Mouse (Mus musculus): ENCODE results near the gene Rnh1. TPM values are rescaled to one million over a fixed set of nuclear protein-coding genes. Genes with fewer than 3 reads are reported as not detected.

Gene Rnh1
- 68.4 and 72.4 TPM in 2 replicates for polyA plus RNA-seq (2016; fragmentation: Nextera tagmentation; extraction: Ambion mirVana)

DNA sequence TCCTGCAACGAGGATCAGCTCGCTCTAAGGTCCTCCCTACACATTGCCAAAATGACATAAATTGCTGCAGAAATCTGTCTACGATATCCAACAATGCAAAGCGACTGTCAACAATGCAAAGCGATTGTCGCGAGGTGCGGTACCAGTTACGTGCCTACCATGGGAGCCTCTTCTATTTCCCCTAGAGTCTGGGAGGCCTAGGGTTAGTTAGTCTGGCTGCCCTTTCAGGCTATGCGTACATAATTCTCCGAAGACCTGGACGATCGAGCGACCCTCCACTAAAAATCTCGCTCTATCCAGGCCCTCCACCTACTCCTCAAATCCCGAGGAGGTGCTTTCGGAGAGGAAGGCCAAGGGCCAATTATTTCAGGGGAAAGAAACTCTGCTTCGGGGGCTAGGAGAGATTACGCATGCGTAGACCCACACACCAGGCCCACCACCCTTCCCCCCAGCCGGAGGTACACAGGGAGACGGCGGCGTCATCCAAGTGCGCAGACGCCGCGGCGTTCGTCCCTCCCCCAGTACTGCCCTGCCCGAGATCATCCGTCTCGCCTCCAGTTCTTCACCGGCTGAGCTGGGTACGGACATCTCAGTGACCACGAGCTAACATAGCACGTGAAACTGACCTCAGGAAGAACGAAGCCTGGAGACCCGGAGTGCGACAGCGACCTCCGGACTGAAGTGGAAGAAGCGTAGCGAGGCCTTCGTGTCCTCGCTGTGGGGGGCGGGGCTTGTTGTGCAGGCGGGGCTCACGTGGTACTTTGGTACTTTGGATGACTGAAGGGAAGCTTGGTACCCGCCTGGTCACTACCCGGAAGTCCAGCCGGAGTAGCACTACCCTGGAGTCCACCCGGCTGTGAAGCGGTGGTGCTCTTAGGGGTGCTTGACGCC lies at the start of gene Rnh1:
Gene Rnh1 (minus strand): TSS at position 742 of the 891 bp plus-strand sequence.
- peak within 1 kb of the TSS; percentile 66 for H3K4me3 ChIP-seq
- WGBS: 4% methylated on average over 55 of the region's 55 CpGs
- peaks cover 35% of the 10 kb centered on the region for H3K4me1 ChIP-seq (replicated peaks)
- peaks cover 5% of the 10 kb centered on the region; the same call in 1 of the 2 replicates for H3K27me3 ChIP-seq (ENCODE audit: insufficient read depth, poor library complexity, severe bottlenecking)
- no peaks in the 10 kb centered on the region for H3K9me3 ChIP-seq
- DNase-seq (ENCODE audit: low spot score): peak; percentile 95
- no peaks in the 10 kb centered on the region for H3K36me3 ChIP-seq
- H3K27ac ChIP-seq: peak within 1 kb of the TSS; percentile 96

DNA sequence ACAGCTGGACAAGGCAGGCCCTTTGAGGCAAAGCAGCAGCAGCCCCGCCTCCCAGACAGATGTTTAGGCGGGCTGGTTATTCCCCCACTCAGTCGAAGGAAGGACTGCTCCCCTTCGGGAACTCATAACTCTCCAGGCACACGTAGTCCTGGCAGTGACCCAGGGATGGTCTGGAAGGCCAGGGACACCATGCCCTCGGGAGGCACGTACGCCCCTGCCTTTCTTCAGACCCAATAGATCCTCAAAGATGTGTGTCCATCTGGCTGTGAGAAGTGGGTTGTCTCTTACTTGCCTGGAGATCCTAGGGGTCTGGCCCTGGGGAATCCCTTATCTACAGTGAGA lies 49.4 kb upstream of the Rnh1 start:
- no peak for DNase-seq (ENCODE audit: low spot score)
- 17% methylated on average over 8 of the region's 8 CpGs for WGBS
- H3K27me3 ChIP-seq (ENCODE audit: insufficient read depth, poor library complexity, severe bottlenecking): no peaks in the 10 kb centered on the region
- no peaks in the 10 kb centered on the region for H3K9me3 ChIP-seq
- H3K4me3 ChIP-seq: peak overlapping the region; percentile 65
- peaks cover 32% of the 10 kb centered on the region for H3K36me3 ChIP-seq
- peaks cover 51% of the 10 kb centered on the region for H3K4me1 ChIP-seq (replicated peaks)
- H3K27ac ChIP-seq: peak overlapping the region; percentile 93

DNA sequence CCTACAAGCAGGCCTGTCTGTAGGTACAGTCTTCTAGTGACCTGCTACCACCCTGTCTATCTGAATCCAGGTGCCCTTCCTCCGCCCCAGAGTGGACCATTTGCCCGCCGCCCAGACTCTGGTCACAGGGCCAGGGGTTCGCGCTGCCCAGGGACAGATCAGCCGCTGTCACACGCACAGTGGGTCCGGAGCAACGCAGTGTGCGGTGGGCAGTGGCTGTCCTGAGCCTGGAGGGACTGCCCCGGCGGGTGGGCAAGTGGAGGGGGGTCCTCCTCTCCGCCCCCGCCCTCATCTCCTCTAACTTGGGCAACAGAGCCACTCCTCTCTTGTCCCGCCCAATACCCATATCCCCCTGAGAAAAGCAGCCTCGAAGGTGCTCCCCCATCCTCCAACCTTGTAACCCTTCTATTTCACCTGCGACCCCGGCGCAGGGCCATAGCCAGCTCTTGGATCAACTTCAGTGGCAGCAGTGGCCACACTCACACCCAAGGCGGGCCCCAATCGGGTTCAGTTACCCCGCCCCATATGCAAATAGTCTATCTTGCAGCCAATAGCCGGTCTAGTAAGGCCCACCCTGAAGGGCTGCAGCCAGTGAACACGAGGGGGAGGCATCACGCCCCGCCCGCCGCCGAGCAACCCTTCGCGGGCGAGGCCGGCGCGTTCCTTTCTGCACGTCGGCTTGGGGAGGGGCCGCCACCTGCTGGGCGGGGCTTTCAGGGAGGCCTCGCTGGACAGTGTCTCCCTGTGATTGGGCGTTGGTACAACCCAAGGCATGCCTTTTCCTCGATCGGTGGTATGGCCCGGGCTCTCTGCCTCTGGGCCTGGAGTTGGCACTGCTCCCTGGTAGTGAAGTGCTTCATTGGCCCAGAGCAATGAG lies 48.8 kb upstream of the Rnh1 start:
- peak overlapping the region; percentile 65 for H3K4me3 ChIP-seq
- DNase-seq (ENCODE audit: low spot score): peak; percentile 99
- no peaks in the 10 kb centered on the region for H3K9me3 ChIP-seq
- WGBS: 2% methylated on average over 44 of the region's 44 CpGs
- H3K27ac ChIP-seq: peak overlapping the region; percentile 93
- H3K4me1 ChIP-seq (replicated peaks): peaks cover 57% of the 10 kb centered on the region
- H3K27me3 ChIP-seq (ENCODE audit: insufficient read depth, poor library complexity, severe bottlenecking): no peaks in the 10 kb centered on the region
- H3K36me3 ChIP-seq: peaks cover 35% of the 10 kb centered on the region

DNA sequence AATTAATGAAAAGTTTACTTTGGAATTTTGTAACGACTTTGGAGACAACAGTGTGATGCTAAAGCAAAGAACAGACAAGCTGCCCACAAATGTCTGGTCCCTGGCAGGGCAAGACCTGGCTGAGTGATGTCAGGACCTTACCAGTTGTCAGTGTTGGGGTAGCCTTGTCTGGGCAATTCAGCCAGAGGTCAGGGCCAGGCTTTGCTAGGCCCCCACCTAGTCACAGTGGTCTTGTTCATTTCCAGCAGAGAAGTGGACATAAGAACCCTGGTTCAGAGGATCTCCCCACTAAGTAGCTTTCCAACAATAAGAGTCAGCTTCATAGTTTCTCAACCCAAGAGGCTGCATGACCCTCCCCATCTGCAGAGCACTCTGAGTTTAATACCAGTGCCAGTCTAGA lies 47.7 kb upstream of the Rnh1 start:
- peak overlapping the region; percentile 65 for H3K4me3 ChIP-seq
- WGBS: 79% methylated on average over 1 of the region's 1 CpGs
- DNase-seq (ENCODE audit: low spot score): no peak
- H3K27me3 ChIP-seq (ENCODE audit: insufficient read depth, poor library complexity, severe bottlenecking): no peaks in the 10 kb centered on the region
- H3K9me3 ChIP-seq: no peaks in the 10 kb centered on the region
- peak overlapping the region; percentile 93; the same call in 1 of the 2 replicates for H3K27ac ChIP-seq
- H3K36me3 ChIP-seq: peaks cover 35% of the 10 kb centered on the region
- H3K4me1 ChIP-seq (replicated peaks): peaks cover 65% of the 10 kb centered on the region

DNA sequence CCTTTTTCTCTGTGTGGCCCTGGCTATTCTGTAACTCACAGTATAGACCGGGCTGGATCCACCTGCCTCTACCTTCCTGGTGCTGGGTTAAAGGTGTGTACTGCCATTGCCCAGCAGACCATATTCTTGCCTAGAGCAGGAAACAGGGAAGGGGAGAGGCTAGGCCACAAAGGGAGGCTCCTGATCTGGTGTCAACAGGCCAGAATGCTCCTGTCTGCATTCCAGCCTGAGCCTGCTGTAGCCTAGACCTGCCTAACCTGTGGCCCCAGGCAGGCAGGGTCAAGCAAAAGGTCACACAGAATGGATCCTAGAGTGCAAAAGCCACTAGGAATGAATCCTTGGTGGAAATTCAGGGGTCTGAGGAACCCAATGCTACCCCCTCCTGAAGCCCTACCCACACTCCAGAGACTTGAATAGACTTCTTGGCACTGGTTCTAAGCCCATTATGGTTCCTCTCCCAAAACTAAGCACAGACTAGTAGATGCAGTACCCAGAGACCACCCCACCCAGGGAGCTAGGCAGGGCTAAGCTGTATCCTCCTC lies 47.0 kb upstream of the Rnh1 start:
- no peak overlapping the region for H3K27ac ChIP-seq
- 95% methylated on average over 1 of the region's 1 CpGs for WGBS
- H3K4me1 ChIP-seq (replicated peaks): peaks cover 73% of the 10 kb centered on the region
- no peak for DNase-seq (ENCODE audit: low spot score)
- no peak overlapping the region for H3K4me3 ChIP-seq
- no peaks in the 10 kb centered on the region for H3K9me3 ChIP-seq
- H3K27me3 ChIP-seq (ENCODE audit: insufficient read depth, poor library complexity, severe bottlenecking): no peaks in the 10 kb centered on the region
- peaks cover 35% of the 10 kb centered on the region for H3K36me3 ChIP-seq

DNA sequence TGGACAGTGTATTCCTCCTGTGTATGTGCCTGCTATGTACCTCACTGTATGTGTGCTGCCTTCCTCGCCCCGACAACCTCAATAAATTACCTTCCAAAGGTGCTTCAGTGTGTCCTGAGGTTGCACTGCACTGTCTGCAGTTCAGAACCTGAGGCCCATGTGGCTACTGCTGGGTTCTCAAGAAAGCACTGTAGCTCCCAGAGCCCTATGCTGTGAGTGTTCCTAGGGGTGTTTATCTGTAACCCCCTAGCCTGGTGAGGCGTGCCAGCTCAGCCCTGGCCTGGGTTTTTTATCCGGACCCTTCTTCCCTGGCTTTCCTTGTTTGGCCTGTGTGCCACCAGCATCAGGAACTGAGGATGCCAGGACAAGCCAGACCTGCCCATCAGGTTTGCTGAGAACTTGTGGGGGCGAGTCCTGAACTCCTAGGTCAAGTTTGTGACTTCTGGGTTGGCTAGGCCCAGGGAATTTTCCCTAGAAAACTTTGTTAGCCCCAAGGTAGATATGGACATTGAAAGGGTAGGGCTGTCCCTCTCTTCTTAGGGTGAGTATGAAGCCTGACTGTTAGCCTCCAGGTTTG lies 46.0 kb upstream of the Rnh1 start:
- Histone ChIP-seq H3K4me3 (no peak overlapping the region; the same call in 1 of the 2 replicates), H3K9me3 (no peaks in the 10 kb centered on the region), H3K27ac (no peak overlapping the region), H3K27me3 (ENCODE audit: insufficient read depth, poor library complexity, severe bottlenecking) (no peaks in the 10 kb centered on the region), H3K36me3 (peaks cover 35% of the 10 kb centered on the region), H3K4me1 (replicated peaks) (peaks cover 82% of the 10 kb centered on the region)
- no peak for DNase-seq (ENCODE audit: low spot score)
- WGBS: 86% methylated on average over 5 of the region's 5 CpGs

DNA sequence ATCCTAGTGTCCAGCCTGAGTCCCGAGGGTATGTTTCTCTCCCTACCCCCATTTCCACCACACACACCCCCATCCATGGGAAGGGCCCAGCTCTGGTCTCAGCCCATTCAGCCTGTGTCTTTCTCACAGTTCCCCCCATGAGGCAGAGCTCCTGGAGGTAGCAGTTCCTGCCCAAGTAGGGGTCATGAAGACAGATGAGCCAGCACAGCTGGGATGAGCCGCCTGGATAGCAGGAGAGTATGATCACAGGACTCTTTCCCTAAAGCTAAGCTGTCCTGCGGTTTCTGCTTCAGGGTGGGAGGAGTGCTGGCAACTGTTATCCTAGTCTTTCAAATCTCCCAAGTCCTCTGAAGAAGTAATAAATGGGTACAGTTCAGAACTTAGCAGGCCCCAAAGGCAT lies 45.5 kb upstream of the Rnh1 start:
- Histone ChIP-seq H3K4me1 (replicated peaks) (peaks cover 87% of the 10 kb centered on the region), H3K27me3 (ENCODE audit: insufficient read depth, poor library complexity, severe bottlenecking) (no peaks in the 10 kb centered on the region), H3K27ac (no peak overlapping the region), H3K36me3 (peaks cover 35% of the 10 kb centered on the region), H3K9me3 (no peaks in the 10 kb centered on the region), H3K4me3 (peak overlapping the region; percentile 16; the same call in 1 of the 2 replicates)
- WGBS: 85% methylated on average over 3 of the region's 3 CpGs
- DNase-seq (ENCODE audit: low spot score): no peak

DNA sequence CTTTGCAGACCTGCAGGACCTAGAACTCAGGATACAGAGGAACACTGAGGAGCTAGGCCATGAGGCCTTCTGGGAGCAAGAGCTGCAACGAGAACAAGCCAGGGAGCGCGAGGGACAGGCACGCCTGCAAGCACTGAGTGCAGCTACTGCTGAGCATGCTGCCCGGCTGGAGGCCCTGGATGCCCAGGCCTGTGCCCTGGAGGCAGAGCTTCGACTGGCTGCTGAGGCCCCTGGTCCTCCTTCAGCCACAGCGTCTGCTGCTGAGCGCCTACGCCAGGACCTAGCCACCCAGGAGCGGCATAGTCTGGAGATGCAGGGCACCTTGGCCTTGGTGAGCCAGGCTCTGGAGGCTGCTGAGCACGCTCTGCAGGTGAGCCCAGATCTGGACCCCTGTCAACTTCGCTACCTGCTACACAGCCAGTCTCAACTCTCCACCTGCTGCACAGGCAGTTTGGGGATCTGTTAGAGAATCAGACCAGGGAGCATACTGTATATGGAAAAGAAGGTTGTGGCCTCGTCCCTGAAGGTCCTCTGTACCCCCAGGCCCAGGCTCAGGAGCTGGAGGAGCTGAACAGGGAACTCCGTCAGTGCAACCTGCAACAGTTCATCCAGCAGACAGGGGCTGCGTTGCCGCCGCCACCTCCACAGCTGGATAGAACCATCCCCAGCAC lies 44.8 kb upstream of the Rnh1 start:
- H3K27me3 ChIP-seq (ENCODE audit: insufficient read depth, poor library complexity, severe bottlenecking): no peaks in the 10 kb centered on the region
- no peaks in the 10 kb centered on the region for H3K9me3 ChIP-seq
- peaks cover 89% of the 10 kb centered on the region for H3K4me1 ChIP-seq (replicated peaks)
- H3K4me3 ChIP-seq: peak overlapping the region; percentile 77; the same call in 1 of the 2 replicates
- no peak for DNase-seq (ENCODE audit: low spot score)
- peaks cover 35% of the 10 kb centered on the region for H3K36me3 ChIP-seq
- WGBS: 91% methylated on average over 17 of the region's 17 CpGs
- no peak overlapping the region for H3K27ac ChIP-seq

DNA sequence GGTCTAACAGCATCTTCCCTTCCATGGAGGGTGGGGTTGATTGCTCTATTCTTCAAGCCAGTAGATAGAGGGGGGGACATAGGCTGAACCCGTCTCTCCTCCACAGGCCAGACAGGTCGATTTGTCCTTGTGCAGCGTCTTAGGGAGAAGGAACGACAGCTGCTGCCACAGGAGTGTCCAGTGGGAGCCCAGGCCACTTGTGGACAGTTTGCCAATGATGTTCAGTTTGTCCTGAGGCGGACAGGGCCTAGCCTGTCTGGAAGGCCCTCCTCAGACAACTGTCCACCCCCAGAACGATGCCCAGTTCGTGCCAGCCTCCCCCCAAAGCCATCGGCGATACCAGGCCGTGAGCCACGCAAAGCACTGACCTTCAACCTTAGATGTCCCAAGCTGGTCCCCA lies 44.2 kb upstream of the Rnh1 start:
- peaks cover 85% of the 10 kb centered on the region for H3K4me1 ChIP-seq (replicated peaks)
- no peaks in the 10 kb centered on the region for H3K9me3 ChIP-seq
- no peak for DNase-seq (ENCODE audit: low spot score)
- H3K27me3 ChIP-seq (ENCODE audit: insufficient read depth, poor library complexity, severe bottlenecking): no peaks in the 10 kb centered on the region
- H3K4me3 ChIP-seq: peak overlapping the region; percentile 77
- peak overlapping the region; percentile 97 for H3K27ac ChIP-seq
- peaks cover 35% of the 10 kb centered on the region for H3K36me3 ChIP-seq
- WGBS: 90% methylated on average over 11 of the region's 11 CpGs

DNA sequence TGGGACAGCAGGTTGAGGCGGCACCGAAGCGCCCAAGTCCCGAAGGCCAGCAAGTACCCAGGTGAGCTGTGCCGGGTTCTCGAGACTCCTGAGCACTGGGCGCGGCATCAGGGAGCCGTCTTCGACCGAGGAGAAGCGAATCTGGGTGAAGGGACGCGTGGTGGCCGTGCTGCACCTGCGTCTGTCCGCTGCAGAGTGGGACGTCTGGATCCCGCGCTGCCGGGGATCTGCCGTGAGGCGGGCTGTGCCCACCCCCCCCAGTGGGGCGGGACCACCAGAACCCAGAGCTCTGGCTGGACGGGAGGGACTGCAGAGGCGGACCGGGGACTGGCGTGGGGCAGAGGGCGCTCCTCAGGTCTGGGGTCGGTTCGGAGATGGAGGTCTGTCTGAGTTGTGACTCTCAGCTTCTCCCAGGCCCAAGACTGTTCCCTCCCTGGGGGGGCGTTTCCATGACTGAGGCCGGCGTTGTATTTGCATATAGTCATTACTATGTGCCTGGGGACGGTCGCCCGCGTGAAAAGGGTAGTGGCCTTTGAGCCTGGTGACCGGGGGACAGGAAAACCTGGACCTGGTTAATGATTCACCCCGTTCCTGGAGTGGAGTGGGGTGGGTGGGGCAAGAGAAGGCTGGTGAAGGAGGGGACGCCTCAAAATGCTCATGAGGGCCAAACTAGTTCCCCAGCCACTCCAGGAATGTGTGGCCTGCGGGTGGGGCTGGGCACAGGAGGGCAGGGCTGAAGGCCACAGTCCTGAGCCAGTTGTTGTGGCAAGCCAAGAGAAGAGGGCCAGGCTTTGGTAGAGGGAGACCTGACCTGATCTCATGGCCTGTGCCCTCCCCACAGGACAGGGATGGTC lies 43.5 kb upstream of the Rnh1 start:
- H3K4me3 ChIP-seq: peak overlapping the region; percentile 77
- 1% methylated on average over 42 of the region's 42 CpGs for WGBS
- H3K9me3 ChIP-seq: no peaks in the 10 kb centered on the region
- H3K4me1 ChIP-seq (replicated peaks): peaks cover 86% of the 10 kb centered on the region
- DNase-seq (ENCODE audit: low spot score): no peak
- H3K27me3 ChIP-seq (ENCODE audit: insufficient read depth, poor library complexity, severe bottlenecking): no peaks in the 10 kb centered on the region
- peak overlapping the region; percentile 97 for H3K27ac ChIP-seq
- H3K36me3 ChIP-seq: peaks cover 35% of the 10 kb centered on the region

DNA sequence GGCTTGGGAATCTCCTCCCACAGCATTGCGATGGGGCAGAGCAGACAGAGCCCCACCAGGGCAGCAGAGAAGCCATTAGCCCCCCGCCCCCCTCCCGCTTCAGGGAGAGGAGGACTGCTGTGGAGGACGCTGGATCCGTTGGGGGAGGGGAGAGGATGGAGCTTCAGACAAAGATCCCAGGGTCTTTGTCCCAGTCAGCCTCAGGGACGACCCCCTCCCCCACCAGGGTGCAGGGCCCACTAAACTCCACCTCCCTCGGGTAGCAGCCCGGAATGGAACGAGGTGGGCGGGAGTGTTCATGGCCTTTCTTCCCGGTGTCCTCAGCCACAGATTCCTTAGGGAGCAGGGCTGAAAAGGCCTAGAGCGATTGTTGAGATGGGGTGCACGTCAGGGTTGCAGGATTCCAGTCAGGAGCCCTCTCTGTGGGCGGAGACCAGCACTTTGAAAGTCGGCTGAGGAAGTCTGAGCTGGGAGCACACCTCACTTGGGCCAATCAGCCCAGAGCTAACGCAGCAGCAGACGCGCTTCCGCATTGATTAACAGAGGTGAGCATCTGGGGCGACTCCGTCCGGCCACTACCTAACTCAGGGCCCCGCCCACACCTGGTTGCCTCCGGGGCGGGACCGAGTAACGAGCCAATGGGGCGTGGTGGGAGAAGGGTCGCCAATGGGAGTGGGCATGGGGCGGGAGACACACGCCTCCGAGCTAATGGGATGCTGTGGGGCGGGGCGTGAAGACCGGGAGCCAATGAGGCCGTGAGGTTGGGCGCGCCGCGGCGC lies 42.6 kb upstream of the Rnh1 start, which contains the start of gene Rassf7:
Gene Rassf7 (plus strand): TSS at position 760 of the 779 bp plus-strand sequence.
- Histone ChIP-seq H3K4me3 (peak within 1 kb of the TSS; percentile 77), H3K36me3 (peaks cover 35% of the 10 kb centered on the region), H3K27me3 (ENCODE audit: insufficient read depth, poor library complexity, severe bottlenecking) (no peaks in the 10 kb centered on the region), H3K4me1 (replicated peaks) (peaks cover 84% of the 10 kb centered on the region), H3K27ac (peak within 1 kb of the TSS; percentile 97), H3K9me3 (no peaks in the 10 kb centered on the region)
- peak; percentile 96 for DNase-seq (ENCODE audit: low spot score)
- WGBS: under 1% methylated on average over 41 of the region's 41 CpGs
